Mouse (Mus musculus): ENCODE measurements around the gene Hdac4. TPM values are rescaled to one million over a fixed set of nuclear protein-coding genes. Genes with fewer than 3 reads are reported as not detected.

Gene Hdac4
- polyA plus RNA-seq, 1 experiment, result 15.7 TPM

DNA sequence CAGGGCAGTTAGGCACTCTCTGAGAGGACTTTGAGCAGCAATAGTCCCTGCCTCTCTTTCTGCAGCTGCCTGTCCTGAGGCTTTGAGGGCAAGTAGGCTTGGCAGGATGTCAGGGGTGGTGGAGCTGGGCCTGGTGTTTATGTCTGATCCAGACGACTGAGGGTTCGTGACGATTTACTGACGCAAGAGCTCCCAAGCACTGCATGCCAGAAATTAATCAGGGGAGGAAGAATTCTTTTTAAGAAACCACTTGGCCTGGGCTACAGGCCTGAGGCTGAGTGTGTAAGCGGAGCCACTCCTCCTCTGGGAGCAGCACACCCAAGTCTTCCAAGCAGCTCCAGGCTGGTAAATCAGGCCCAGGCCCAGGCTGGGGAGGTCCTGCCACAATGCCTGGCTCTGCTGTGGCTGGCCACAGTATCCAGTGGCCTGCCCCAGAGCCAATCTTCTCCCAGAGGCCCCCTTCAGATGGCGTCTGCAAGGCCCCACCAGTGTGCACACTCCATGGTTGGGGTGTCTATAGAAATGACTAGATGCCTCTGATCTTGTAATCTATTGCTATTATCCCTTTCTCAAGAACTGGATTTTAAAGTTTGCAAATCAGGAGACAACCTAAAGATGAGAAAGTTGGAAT, 64.9 kb downstream of the Hdac4 start:
- peak; percentile 89 for DNase-seq (ENCODE audit: low read depth)

DNA sequence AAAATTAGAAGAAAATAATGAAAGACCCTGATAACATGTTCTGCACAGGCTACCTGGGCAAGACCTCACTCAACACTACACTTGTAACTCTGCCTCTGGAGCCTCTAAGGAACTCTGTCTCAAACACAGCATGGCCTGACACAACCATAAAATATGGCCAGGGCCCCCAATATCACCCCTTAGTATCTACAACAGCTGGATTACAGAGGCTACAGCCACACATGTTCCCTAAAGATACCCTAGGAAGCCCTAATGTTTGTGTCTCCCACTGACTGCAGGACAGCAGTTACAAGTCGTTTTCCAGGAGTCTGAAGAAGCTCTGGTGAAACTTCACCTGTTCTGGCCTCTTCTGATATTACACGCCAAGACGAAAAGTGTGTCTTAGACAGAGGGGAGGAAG, 65.7 kb downstream of the Hdac4 start:
- no peak for DNase-seq (ENCODE audit: low read depth)

DNA sequence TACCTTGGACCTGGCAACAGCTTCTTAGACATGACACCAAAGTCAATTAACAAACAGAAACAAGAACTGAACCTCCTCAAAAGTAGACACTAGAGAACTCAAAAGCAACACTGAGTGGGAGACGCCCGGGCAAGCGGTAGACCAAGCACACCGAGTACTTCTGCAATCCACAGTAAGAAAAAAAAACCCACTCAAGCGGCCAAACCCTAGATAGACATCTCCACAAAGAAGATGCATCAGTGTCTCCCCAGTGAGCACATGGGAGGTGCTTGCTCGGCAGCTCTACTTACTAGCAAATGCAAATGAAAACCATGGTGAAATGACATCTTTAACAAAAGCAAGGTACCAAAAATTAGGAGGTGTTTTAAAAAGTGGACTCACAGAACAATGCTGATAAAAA, 67.7 kb downstream of the Hdac4 start:
- DNase-seq (ENCODE audit: low read depth), result no peak

DNA sequence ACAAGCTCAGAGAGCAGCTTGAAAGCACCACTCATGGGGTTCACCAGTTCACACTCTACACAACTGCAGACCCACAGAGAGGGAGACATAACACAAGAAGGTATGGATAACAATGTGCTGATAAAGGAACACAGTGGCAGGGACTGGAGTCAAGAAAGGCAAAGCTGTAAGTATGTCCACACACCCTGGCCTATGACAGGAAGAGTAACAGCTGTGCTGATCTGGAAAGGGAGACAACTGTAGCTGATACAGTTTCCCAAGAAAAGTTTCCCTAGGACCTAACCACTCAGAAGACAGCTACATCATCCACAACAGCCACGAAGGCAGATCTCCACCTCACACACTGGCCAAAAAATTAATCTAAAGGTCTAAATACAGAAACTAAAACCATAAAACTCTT, 68.1 kb downstream of the Hdac4 start:
- DNase-seq (ENCODE audit: low read depth), result no peak

DNA sequence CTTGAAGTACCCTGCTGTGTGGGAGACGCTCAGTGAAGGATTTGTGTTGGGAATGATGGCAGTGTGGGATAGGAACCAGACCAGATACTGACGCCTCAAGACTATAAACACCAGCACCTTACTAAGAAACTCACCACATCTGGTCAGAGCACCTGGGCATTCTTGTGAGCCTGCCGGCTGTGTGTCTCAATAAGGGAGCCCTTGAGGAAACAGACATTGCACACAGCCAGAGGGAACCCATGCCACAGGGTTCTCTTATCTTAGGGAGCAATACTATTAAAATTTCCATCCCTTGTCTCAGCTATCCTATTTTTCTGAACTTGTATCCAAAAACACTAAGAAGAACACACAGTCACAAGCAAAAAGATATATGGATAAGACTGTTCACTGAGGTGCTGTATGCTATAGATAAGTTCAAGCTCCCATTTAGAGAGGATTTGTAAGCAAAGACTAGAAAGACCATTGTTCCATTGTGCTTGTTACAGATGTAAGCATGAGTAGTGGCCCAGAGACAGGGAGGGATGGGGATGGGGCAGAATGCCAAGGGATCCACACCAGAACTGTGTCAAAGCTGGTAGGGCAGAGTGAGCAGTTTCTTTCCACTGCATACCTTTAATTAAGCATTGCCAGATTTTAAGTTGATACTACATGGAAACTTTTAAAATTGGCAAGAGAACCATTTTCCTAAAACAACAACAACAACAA, 70.8 kb downstream of the Hdac4 start:
- no peak for DNase-seq (ENCODE audit: low read depth)

DNA sequence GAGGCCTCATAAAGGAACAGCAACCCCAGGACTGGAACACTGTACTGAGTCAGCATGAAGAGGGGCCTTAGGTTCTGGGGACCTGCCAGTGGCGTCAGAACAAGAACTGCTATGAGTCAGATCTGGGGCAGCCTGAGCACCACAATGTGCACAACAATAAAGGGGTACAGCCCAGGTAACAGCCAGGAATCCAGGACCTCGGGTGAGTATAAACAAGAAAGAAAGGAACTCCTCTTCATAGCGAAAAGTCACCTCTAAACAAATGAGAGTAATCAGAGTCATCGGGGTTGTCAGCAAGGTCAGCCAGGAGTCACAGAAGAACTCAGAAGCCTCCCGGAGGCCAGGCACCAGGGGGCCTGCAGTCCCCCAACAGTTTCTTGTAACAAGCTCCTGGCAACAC, 76.2 kb downstream of the Hdac4 start:
- no peak for DNase-seq (ENCODE audit: low read depth)

DNA sequence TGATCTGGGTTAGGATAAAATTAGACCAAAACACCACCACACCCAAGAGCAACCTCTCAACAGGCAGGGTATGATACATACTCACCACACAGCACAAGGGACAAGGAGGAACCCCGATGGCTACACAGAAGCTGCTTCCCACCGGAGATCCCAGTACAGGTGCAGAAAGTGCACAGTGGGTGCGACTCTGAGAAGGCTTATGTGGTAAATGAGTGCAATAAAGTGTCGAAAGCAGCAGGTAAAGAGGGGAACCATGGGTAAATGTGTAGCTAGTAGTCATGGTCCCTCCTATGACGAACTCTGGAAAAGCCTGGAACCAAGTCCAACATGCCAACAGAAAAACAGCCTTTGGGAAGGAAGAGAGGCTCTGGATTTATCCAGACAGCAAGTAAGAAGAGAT, 77.9 kb downstream of the Hdac4 start:
- DNase-seq (ENCODE audit: low read depth), result no peak

DNA sequence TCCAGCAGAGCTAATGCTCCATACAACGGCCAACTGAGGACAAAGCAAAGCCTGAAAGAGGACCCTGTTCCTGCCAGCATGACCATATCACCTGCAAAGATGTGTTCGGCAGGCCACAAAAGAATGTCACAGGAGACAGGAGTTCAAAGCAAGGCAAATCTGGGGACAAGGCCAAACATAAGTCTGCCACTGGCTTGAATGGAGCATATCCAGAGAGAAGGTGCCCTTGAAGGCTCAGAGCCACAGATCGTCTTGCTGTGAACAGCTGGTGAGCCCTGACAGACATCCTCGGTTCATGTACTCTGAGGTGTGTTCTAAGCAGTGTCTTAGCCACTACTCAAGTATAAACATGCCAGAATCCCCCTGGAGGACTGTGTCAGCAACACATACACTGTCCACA, 79.3 kb downstream of the Hdac4 start:
- DNase-seq (ENCODE audit: low read depth), result no peak

DNA sequence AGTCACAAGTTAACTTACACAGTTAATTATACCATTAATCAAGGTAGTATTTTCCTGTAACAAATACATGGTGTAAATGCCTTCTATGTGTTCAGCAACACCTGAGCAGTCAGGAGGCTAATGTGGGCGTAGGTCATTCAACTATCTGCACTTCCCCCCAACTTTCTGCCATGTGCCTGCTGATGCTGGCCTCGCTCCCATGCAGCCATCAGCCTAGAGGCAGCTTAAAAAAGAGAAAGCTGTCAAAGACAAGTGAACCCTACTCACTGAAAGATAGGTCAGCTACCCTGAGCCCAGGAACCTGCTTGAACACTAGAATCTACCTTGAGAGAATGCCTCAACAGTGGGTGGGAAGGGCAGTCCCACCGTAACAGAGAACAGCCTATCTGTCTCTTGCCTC, 81.4 kb downstream of the Hdac4 start:
- no peak for DNase-seq (ENCODE audit: low read depth)

DNA sequence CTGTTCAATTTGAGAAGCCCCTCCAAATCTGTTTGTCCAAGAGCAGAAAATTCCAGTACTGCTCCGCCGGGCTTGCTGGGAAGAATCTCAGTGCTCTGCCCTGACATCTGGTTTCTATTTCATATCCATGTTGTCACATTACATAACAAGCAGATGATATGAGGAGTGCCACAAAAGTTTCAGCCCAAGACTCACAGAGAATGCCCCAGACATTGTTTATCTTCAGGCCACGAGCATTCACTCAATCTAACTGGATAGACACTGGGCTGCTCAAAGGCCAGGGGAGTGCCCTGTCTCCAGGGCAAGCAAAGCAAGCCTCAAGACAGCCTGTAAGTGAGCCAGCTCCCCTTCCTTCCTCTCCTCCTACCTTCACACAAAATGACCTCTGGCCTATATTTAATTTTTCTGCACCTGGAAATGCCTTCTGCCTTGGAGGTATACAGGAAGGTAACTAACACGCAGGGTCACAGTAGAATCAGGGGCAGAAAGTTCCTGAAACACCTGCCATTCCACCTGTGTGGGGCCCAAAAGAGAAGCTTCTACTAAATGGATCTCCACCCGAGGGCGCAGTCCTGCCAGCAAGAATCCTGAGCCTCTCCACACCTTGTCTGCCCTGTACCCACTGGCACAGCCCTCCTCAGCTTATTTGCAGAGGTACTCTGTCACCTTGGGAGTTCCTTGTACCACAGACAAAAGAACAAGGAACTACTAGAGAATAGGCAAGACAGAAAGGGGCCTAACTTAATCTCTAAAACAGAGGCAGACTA, 82.1 kb downstream of the Hdac4 start:
- DNase-seq (ENCODE audit: low read depth), result peak; percentile 37

DNA sequence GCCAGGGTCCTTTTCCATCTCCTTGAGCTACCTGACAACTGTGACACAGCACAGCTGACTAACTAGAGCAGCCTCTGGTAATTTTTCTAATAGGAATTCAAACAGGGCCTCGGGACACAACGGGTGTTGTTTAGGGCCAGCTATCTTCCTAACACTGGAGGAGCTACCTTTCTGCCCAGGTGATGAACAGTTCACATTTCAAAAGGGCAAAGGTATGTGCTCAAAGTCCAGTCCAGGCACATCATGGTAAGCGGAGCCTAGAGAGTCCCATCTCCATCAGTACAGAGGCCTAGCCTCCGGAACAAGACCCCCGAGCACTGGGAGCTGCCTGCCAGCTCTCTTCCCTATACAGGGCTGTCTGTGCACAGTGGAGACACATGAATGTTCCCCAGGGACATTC, 82.9 kb downstream of the Hdac4 start:
- DNase-seq (ENCODE audit: low read depth), result no peak

DNA sequence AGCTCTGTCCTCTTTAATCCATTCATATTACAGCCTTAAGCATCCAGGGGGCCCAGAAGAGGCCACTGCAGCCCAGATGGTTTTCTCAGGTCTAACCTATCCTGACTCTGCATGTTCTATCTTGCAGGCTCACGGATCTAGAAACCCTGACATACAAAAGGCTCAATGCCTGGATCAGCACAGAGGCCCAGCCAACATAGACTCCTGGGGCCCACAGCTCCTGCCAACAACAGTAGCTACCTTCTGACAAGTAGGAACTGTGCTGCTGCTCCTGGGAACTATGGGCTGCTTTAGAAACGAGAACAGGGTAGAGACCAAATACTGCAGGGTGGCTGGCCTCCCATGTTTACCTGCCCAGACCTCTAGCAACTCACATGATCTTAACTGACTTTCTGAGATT, 83.9 kb downstream of the Hdac4 start:
- DNase-seq (ENCODE audit: low read depth), result peak; percentile 85

DNA sequence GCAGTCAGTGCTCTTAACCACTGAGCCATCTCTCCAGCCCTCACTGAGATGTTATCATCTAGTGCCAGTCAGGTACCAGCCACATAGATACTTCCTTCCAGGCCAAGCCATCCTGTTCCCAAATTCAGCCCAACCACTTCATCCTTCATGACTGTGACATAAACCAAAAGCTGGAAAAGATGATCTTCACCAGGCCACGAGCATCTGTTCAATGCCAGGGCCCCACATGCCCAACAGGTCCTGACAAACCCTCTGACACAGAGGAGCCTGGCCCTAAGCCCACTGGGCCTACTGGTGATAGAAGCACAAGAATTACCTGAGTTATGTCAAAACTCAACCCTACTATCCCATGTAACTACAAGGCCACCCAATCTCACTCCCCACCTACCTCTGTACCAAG, 84.5 kb downstream of the Hdac4 start:
- no peak for DNase-seq (ENCODE audit: low read depth)

DNA sequence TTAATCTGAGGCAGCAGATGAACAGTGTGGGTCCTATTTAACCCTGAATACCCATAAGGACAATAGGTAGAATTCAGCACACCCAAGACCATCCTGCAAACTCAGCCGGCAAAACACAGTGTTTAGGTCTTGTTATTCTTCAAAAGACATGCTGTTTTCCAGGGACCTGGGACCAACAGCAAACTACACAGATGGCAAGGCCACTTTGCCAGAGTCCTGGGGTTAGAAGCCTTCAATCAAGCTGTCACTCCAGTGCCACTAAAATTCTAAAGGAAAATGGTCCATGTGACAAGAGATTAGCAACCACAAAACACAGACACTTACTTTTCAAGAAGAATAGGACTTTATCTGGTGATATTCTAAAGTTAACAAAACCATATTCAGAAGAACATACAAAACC, 86.3 kb downstream of the Hdac4 start:
- DNase-seq (ENCODE audit: low read depth), result no peak

DNA sequence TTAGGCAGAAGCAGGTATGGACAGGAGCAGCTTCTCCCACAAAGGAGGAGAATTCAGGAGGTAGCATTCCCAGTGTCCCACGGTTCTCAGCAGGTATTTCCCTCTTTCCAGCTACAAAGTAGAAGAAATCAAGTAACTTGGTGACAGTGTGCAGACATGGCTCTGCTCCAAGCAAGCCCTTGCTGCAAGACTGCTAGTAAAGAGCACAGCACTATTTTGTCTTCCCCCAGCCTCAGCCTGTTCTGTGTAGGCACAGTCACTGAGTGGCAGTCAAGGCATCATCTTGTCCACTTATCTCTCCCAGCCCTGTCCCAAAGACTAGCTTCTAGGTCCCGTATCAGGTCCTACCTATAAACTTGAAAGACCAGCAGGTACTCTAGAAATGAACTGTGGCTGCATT, 86.9 kb downstream of the Hdac4 start:
- no peak for DNase-seq (ENCODE audit: low read depth)

DNA sequence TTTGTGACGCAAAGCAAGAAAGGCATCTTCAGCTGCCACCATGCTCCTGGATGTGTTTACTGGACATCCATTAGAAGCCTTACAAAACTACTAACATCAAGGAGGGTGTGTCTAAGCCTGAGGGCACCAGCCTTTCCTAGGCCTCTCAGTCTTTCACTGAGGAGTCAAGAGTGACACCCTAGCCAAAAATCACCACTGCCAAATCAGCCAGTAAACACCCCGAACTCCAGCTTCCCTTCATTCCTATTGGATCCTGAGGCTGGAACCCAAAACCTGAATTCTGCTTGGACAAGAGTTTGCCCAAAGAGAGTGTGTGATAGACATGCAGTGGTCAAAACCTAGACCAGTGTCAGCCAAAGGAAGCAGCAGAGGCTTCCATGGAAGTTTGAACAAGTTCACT, 87.5 kb downstream of the Hdac4 start:
- no peak for DNase-seq (ENCODE audit: low read depth)

DNA sequence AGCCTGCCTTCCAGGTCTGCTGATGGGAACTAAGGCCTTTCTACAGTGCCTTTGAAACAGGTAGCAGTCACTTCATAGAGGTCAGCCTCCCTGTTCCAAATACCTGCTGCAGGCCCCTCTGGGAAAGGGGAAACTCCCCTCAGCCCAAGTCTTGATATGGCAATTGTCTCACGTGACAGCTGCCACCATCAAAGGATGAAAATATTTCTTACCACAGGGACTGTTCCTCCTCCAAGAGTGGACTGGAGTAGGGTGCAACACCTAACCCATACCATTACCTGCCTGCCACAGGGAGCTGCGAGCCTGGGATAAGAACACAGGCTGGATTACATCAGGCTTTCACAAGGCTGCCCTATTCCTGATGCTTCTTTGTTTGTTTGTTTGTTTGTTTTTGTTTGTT, 88.0 kb downstream of the Hdac4 start:
- DNase-seq (ENCODE audit: low read depth), result no peak

DNA sequence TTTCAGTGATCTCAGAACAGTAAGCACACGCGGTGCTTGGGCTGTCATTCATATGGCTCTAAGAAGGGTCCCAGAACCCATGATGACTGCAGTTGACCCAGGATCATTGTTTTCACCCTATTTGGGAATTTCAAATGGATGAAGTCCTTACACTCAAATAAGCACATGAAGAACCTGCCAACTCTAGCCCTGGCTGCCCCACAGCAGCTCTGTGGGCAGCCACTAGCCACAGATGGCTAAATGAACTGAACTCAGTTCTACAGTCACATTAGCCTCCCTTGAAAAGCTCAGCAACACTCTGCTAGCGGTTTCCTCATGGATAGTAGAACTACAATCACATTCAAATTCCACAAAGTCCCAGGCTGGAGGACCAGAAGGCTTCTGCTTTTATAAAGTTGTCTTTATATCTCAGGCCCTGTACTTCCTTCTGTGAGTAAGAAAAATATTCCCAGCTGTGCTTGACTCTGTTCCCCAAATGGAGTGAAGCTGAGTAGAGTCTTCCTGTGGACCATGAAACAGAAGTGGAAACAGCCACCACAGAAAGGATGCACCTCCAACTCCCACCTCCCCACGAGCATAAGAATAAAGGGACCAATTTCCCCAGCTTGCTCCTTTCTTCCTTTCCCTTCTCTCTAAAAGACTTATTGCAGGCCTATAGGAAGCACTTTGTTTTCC, 88.9 kb downstream of the Hdac4 start:
- no peak for DNase-seq (ENCODE audit: low read depth)

DNA sequence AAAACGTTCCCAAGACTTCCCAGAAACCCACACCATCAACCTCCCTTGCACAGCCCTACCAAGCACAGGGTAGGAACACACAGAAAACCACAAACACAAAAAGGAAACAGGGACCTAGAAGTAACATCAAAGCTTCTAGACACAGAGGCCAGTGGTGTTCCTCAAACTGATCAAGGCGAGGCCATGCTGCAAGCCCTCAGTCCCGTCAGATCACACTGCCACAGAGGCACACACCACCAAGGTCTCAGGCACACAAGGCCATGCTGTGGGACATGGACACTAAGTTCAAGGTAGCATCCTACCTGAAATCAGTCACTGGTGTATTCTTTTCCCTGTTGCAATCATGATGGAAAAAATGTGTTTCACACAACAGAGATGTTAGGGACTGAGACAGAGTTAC, 90.8 kb downstream of the Hdac4 start:
- DNase-seq (ENCODE audit: low read depth), result no peak

DNA sequence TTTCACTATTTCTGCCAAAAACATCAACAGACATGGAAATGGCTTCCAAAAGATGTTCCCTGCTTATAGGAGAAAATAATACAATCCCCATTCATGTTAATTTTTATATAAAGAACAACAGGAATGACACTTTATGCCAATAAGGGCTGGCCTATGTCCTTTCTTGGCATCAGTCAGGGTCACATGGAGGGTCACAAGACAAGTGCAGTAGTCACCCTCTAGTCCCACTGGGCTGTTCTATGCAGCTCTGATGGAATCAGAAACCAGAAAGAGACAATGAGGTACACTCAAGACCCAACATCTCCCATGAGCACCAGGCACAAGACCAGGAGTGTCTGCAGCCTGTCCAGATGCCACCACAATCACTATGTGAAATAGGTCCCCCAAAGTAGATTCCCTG, 91.5 kb downstream of the Hdac4 start:
- DNase-seq (ENCODE audit: low read depth), result no peak

DNA sequence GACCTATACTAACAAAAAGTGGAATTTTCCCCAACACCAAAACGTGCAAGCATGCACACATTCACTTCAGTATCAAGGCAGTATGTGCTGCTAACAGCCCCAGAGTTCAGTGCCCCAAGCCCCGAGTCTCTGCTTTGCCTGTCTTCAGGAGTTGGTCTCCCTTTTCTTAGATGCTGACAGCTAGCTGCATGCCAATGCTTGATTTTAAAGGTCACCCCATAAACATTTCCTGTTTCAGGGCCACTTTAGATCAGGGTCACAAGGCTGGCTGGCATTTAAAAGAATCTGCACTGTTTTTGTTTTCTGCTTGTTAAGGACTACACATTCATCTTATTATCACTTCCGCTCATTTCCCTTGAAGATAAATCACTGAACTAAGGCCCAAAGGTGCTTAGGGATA, 92.1 kb downstream of the Hdac4 start:
- no peak for DNase-seq (ENCODE audit: low read depth)

DNA sequence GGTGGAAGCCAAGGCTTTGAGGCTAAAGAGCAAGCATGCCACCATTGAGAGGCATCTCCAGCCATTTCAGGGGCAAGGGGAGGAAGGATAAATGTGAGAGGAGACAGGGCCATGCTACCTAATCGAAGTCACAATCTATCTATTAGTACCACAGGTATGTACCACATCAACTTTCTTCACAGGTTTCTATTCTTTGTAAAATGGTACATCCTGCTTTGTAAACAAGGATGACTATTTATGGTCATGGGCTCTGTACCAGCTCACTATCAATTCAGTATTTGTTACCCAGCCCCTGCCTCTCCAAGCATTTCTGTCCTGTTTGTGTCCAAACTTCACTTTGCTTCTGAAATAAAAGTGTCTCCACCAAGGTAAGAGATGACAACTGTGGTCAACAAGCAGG, 92.7 kb downstream of the Hdac4 start:
- no peak for DNase-seq (ENCODE audit: low read depth)
